Mouse (Mus musculus): ENCODE measurements around the gene Man1a. TPM values are rescaled to one million over a fixed set of nuclear protein-coding genes. Genes with fewer than 3 reads are reported as not detected.

The Man1a gene
- total RNA-seq (2023), result 100 to 1,000 TPM; 117 to 119 TPM

DNA sequence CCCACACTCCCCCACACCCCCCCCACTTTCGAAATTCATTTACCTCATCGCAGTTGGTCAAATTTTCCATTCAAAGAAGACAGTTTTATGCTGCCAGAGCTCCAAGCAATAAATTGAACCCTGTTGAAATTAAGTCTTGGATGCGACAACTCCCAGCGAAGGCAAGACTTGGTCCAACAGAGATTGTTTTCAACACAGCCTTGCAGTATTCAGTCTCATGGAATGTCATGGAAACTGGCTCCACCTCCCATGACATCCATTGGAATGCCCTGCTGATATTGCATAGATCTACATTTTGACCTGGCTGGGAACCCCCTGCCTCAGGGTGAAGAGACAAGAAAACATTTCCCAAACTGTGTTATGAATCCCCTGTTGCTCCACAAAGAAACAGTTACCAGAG lies at the start of gene Man1a:
Gene Man1a, minus strand, starts transcription at position 190 of the 400 bp plus-strand sequence.

